Mouse (Mus musculus) frontal cortex, adult (tissue): Measurements from ENCODE around the gene Mb.
A peak's percentile ranks its signal among the peaks of the same experiment; 100 is the strongest.
"Not testable (repeated sequence)": the region's sequence is repeated elsewhere in the genome, so short reads cannot be mapped to it uniquely, and the experiment has no call there.

Source experiments
- ATAC-seq: cut with Nextera tagmentation; 2 replicates; pipeline ENCODE4 v1.9.2; 2017; ENCODE audit warnings: mild to moderate bottlenecking, moderate library complexity, mixed read lengths; ENCODE audit not compliant: low TSS enrichment

The Mb gene

DNA sequence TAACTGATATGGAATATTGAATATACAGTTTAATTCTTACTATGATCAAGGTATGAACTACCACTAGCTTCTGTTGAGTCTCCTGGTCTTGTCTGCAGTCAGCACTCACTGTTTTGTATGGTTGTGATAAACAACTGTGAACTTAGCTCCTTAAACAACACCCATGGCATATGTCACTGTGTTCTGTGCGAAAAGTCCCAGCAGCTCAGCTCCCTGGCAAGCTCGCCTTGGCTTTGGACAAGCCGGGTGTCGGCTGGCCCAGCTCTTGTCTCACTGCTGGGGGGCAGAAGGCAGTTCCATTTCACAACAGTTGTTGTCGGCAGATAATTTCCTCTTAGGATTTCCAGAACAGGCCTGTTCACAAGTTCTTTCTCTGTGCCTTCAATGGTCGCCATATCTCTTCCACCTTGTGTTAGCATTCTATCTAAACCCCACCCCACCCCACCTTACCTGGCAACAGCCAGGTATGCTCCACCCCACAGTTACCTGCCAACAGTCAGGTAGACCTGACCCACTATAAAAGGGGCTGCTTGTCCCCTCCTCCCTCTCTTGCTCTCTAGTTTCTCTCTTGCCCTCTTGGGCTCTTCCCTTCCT is 14.9 kb upstream of the Mb start:
- ATAC-seq, result no peak

DNA sequence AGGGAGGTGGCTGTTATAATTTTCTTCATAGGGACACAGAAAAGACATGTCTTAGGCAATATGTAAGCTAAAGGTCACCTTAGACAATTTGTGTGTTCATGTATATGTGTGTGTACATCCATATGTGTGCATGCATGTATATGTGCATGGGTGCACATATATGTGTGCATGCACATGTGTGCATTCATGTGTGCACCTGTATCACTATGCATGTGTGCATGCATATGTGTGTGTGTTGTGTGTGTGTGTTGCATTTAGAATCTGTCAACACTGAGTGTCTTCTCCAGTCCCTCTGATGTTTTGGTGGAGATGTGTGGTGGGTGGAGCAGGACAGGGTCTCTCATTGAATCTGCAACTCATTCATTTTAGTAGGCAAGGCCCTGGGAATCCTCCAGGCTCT is 12.3 kb upstream of the Mb start:
- ATAC-seq, result no peak

DNA sequence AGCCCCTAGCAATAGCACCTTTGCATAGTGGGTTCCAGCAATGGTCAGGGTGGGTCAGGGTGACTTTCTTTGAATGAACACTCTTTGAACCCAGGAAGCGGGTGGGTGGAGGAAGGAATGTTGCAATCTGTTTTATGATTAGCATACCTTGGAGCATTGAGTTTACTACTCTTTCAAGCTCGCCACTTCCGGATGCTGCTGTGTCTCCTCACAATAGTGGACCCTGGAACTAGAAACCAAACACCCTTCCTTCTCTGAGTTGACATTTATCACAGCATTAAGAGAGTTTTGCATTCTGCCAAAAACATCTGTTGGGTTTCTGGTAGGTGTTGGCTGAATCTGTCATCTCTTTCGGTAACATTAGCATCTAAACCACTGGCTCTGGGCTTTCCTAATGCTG is 8.9 kb upstream of the Mb start:
- ATAC-seq, result not testable (repeated sequence)

DNA sequence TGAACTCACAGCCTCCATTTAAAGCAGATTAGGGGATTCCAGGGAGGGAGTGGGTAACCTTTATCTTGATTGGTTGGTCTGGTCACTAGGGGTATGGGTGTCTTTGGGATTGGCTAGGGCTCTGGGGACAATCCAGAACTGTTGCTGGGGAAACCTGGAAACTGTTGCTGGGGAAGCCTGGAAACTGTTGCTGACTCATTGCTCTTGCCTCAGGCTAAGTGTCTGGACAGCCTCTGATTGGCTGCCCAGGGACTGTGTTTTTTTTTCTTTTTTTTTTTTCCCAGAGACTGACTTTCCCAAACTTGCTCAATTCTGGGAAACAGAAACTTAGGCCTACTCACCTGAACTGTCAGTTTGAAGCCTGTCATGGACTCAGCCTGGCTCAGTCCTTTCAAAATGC is 8.1 kb upstream of the Mb start:
- ATAC-seq, result no peak

DNA sequence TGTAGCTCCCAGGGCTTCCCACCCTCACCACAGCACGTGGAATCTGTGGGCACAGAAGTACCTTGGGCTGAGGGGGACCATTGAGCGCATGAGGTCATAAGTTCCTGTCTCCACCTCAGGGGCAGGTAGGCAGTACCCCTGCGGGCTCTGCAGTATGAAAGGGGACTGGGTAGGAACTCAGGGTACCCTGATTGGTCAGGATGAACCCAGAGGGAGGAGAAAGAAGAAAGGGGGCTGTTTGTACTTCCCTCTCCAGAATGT is 6.3 kb upstream of the Mb start:
- ATAC-seq, result no peak

DNA sequence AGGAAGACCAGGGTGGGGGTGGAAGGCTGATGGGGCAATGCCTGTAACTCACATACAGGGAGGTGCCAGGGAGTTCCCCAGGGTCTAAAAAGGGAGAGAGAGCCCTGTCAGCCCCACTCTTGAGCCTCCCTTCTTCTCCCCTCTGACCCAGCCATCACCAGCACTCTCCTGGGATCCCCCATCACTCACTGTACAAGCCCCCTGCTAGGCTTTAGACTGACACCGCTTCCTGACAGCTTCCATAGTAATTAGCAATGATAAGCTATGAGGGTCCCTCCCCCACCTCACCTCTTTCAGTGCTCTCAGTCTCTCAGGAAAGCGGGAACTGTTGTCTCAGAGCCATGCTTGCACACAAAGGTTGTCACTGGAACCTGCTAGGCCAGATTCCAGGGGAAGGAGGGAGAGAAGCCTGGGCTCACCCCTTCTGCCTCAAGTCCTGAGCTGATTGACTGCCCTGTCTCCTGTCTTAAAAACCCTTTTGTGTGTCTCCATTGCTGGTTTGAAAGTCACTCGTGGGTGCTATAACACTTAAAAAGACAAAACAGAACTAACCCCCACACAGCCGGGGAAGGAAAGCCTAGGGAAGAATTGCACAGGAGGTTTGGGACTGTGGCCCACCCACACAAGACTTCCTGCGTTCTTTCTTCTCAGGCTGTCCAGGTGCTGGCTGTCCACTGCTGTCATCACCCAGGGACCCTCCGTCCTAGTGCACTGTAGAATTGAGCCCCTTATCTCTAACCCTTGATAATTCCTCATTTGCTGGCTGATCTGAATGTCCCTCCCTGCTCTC is 5.7 kb upstream of the Mb start:
- peak; percentile 38; the same call in 1 of the 2 replicates for ATAC-seq

DNA sequence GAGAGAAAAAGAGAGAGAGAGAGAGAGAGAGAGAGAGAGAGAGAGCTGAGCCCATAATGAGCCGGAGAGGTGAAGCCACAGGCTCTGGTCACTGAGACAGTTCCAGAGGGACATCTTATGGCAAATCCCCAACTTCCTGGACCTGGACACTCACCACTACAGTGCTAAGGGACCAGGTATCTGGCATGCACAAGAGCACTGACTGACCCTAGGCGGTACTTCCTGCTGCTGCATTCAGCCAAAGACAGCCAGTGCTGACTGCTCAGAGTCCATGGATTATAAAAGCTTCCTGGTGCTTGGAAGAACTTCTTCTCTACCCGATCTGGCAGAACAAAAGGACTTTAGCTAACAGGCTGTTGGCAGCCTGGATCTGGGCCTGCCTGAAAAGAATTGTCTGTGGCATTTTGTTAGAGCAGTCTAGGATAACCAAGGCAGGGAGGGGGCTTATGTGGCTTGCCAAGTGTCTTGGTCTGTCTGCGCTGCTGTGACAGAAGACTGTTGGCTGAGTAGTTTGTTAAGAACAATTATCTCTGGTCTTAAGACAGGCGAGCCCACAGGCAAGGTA is 4.2 kb upstream of the Mb start:
- ATAC-seq, result peak; percentile 41; the same call in 1 of the 2 replicates

- no peak for ATAC-seq
Observed at GRCm38 (mm10) chr15:77053021-77053420, 2.6 kb upstream of the Mb start.

- no peak for ATAC-seq
Observed at GRCm38 (mm10) chr15:77052176-77052575, 1.7 kb upstream of the Mb start.

DNA sequence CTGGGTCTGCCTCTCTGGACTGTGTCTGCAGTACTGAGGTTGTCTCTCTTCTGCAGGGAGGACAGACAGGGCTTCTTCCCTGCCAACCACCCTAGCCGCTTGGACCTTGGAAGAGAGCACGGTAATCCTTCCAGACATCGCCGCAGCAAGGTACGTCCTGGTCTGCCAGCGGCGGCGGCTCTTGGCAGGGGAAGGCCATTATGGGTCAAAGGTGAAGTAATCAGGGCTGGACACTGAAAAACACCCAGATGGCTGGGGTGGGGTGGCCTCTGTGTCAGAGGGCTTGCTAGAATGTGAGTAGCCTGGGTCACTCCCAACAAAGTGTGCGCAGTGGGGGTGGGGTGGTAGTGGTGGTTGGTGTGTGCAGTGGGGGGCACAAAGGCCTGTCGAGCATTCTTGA is 4.9 kb downstream of the Mb start:
- no peak for ATAC-seq

DNA sequence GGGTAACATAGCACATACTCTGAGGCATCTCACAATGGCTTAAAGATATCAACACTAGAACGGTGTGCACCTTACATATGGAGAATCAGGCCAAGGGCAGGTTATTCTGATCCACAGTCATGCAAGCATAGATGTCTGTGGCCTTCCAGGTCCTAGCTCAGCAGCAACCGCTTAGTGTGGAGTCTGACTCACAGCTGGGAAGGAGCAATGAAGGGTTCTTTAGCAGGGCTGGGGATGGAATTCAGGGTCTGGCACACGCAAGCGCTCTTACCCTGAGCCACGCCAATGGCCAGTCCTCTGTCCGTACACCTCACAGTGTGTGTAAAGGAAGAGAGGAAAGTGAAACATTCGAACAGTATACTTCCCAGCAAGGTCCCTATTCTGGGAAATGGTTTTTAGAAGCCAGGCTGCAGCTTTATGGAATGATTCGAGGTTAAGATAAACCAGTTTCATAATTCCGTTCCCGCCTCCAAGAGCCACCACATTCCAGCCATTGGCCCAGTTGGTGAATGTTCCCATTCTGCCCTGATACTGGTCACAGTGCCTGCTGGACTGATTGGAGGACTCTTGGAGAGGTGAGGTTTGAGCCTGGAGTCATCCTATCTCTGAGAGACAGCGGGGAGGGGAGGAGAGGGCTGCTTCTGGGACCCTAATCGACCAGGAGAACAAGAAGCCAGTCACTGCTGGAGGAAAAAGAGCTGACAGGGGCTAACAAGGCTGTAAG is 5.7 kb downstream of the Mb start, which contains the start of gene Apol6:
Gene Apol6, plus strand, starts transcription at position 133 of the 724 bp plus-strand sequence.
- no peak for ATAC-seq

DNA sequence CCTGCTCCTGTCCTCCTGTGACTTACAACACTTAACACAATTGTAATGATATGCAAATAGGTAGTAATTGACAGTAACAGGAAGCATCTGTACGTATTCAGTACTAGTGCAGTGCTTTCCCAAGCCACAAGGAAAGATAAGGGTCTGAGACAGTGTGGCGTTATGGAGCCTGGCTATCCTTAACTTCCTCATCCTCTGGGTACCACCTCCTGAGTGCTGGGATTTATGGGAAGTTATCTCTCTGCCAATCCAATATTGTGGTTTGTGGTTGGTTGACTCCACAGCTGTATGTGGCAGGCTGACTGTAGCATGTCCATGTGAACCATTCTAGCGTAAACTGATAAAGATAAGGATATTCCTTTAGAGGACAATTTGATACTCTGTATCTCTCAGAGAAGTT is 9.7 kb downstream of the Mb start:
- ATAC-seq, result no peak

- no peak for ATAC-seq
Observed at GRCm38 (mm10) chr15:77039211-77039700, 11.2 kb downstream of the Mb start.

- peak; percentile 48; the same call in 1 of the 2 replicates for ATAC-seq
Observed at GRCm38 (mm10) chr15:77037278-77038161, 12.9 kb downstream of the Mb start.

DNA sequence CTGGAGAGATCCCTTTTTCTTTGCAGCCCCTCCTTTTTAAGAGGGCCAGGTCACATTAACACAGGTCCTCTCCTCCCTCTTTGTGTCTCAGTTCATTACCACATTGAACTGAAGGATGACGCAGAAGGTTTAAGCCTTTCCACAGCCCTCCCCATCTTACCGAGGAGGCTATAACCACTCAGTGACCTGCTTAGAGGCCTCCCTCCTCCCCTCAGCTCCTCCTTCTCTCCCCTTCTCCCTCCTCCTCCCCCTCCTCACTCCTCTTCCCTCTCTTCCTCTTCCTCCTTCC is 13.5 kb downstream of the Mb start:
- peak; percentile 24; the same call in 1 of the 2 replicates for ATAC-seq

DNA sequence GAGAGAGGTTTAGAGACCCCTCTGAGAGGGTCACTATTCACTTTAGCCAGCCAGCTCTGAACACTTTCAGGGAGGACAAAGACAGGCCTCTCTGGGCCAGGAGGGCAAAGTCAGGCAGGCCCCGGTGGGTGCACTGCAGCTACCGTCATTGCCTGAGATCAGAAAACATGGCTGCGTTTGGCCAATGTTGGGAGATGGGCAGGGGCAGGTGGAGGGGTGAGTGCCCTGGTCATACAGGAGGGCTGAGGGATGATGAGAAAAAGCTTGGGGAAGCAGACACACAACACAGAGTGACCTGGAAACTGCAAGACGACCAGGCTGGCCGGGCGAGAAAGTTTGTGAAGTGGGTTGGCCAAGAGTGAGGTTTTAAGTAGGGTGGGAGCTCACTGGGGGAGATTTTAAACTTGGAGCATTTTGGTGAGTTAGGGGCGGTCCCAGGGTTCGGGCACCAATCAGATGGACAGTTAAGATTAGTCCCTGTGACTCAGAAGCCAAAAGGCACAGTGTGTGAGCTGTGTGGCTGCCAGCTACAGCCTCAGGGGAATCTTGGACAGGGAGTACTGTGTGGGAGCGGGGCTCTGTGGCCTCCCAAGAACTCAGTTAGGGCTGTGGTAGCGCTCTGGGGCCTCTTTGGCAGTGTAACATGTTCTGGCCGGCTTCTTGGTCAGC is 14.0 kb downstream of the Mb start:
- peak; percentile 50 for ATAC-seq

DNA sequence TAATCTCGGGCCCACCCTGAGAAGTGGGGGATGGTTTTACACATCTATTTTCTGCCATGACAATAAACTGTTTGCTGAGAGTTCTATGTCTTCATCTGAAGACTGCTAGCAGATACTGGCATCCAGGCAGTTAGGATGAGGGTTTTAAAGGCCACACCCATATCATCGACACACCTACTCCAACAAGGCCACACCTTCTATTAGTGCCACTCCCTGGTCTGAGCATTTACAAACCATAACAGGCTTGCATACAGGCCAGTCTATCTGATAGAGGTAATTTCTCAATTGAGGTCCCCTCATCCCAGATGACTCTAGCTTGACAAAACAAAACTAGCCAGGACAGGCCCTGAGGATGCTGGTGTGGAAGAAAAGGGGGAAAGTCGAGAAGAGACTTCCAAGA is 14.8 kb downstream of the Mb start:
- no peak for ATAC-seq

DNA sequence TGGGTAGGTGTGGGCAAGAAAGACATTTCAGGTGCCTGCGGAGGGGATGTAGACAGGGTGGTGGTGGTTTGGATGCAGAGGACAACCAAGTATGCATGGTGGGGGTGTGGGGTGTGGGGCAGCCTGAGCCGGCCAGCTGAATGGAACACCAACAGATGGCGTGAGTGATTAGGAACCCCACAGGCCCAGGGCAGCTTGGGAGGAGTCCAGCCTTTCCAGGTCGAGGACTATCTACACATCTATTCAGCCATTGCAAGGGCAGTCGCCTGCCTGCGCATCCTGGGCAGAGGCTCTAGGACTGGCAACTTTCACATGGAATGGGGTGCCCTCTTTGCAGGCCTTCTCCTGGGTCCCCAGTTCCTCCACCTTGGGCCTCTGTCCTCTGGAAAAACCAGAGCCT is 15.9 kb downstream of the Mb start:
- ATAC-seq, result no peak

GRCm38 (mm10) chr15:77031271-77031670 is 19.2 kb downstream of the Mb start:
- no peak; the same call in 1 of the 2 replicates for ATAC-seq

DNA sequence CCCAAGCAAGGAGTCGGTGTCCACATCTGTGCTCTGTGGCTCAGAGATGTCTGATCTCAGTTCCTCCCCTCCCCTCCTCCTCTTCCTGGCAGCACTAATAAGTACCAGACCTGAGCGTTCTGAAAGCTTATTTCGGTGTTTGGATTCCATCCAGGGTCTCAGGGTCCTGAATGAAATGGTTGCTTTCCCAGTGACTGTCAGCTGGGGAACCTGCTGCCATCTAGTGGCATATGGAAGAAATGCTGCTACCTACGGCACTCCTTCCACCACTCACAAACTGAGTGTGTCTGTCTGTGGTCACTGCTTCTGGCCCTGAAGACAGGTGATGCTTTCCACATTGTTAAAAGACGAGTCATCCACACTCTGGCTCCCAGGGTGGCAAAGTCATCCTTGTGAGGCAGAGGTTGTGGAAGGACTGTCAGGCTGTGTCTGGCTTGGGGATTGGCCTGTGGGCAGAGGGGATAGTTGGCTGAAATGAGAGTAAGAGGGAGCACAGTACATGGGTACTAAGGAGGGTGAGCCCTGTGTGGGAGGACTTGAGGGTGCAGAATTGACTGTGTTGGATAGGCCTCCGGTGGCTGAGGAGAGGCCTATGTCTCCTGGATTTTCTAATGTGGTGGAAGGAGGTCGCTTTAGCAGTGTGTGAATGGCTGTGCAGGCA is 21.0 kb downstream of the Mb start:
- peak; percentile 72 for ATAC-seq

GRCm38 (mm10) chr15:77027675-77028074 is 22.8 kb downstream of the Mb start:
- no peak for ATAC-seq
